Mouse (Mus musculus) v-Abl transformed pro-B cells (cell line): ENCODE measurements around the gene Siglec1.

Source experiments
- in situ Hi-C, 2 experiments: fragments of 400-800 bp; cut with MboI; formaldehyde crosslinking; loops; one replicate each; pipeline ENCODE4 v1.15.1; 2025; ENCODE audit not compliant: unreplicated experiment in 2 of 2

Siglec1 gene

DNA sequence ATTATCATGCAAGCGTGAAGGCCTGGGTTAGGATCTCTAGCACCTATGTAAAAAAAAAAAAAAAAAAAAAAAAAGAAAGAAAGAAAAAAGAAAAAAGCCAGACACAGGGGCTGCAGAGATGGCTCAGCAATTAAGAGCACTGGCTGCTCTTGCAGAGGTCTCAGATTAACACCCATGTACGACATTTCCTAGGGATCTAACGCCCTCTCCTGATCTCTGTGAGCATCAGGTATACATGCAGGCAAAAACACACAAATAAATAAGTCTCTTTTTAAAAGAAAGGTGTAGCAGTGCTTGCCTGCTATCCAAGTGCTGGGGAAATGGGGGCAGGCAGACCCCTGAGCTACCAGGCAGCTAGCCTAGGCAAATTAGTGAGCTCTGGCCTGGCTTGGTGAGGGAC, 15.0 kb upstream of the Siglec1 start:
- in situ Hi-C loops: no loop called here

DNA sequence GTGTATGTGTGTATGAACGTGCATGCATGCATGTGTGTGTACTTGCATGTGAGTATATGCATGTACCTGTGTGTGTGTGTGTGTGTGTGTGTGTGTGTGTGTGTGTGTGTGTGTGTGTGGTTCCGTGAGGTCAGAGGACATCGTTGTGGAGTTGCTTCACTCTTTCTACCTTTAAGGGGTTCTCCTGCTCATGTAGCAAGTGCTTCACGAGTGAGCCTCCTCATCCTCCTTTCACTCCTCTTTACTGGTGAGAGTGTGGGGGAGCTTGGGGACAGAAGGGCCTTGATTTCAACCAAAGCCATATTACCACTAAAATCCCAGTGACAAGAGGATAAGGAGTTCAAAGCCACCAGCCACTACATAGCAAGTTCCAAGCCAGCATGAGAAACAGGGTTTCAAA, 10.5 kb upstream of the Siglec1 start:
- in situ Hi-C loops: loop anchor here (10.0 to 25.0 kb wide), 2 partner anchors 408 to 440 kb away; no protein-coding TSS in a partner anchor

GRCm38 (mm10) chr2:131096101-131096795, 9.7 kb upstream of the Siglec1 start:
- in situ Hi-C loops: loop anchor here (10.0 to 25.0 kb wide), 2 partner anchors 409 to 441 kb away; no protein-coding TSS in a partner anchor

- in situ Hi-C loops: loop anchor here (5.0 to 25.0 kb wide), 5 partner anchors 52 to 442 kb away; no protein-coding TSS in a partner anchor
Measured at GRCm38 (mm10) chr2:131094823-131095222, 8.3 kb upstream of the Siglec1 start.

DNA sequence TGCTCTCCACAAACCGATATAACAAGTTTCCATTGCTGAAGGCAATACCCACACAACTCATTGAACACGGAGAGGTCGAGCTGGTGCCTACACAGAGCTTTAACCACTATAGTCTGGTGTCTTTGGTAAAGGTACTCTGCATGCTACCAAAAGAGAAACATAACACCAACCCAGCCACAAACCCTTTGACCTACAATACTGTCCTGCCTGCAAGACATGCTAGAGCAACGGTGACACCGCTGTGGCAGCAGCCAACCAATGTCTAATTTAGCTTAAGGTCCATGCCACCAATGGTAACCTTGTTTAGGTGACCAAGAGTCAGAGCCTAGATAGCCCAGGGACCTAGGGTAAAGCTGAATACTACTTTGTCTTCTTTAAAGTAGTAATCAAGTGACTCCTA, 7.0 kb upstream of the Siglec1 start:
- in situ Hi-C loops: loop anchor here (5.0 to 25.0 kb wide), 5 partner anchors 54 to 444 kb away; no protein-coding TSS in a partner anchor

GRCm38 (mm10) chr2:131090852-131091251, 4.3 kb upstream of the Siglec1 start:
- in situ Hi-C loops: loop anchor here (5.0 to 25.0 kb wide), 5 partner anchors 56 to 446 kb away; no protein-coding TSS in a partner anchor

GRCm38 (mm10) chr2:131089634-131090033, 3.1 kb upstream of the Siglec1 start:
- in situ Hi-C loops: loop anchor here (5.0 to 25.0 kb wide), 5 partner anchors 58 to 448 kb away; no protein-coding TSS in a partner anchor

GRCm38 (mm10) chr2:131088581-131088980, 2.0 kb upstream of the Siglec1 start:
- in situ Hi-C loops: loop anchor here in 1 of 2 experiments (25.0 kb wide), 1 partner anchor 449 kb away; no protein-coding TSS in a partner anchor

DNA sequence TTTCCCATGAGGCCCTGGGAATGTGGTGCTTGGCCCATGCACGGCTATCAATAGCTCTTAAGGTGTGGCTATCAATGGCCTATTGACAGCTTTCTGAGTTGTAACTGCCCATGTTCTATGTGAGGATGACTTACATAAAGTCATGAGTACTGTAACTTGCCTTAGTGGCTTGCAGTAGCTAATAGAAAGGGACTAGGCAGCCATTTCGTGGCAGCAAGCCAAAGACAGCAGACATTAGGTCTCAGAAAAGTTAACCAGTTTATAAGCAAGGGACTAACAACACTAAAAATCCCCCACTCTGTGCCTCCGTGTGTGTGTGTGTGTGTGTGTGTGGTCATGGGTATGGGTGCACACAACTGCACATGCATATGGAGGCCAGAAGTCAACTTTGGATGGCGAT, 2.4 kb downstream of the Siglec1 start:
- in situ Hi-C loops: loop anchor here in 1 of 2 experiments (25.0 kb wide), 1 partner anchor 453 kb away; no protein-coding TSS in a partner anchor

DNA sequence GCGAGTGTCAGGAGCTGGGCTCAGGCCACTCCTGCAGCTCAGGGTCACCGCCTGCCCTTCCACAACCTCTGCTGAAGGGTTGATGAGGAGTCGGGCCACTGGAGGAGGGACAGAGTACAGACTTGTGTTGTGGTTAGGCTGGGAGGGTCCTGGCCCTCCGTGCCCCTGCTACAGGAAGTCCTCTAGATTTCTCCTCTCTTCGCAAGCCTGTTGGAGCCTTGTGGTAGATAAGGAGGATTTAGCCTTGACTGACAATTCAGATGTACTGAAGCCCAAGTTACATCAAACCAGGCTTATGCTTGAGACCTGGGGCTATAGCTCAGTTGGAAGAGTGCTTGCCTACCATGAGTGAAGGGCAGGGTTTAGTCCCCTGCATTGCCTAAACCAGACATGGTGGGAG, 6.1 kb downstream of the Siglec1 start:
- in situ Hi-C loops: loop anchor here in 1 of 2 experiments (25.0 kb wide), 1 partner anchor 457 kb away; no protein-coding TSS in a partner anchor

DNA sequence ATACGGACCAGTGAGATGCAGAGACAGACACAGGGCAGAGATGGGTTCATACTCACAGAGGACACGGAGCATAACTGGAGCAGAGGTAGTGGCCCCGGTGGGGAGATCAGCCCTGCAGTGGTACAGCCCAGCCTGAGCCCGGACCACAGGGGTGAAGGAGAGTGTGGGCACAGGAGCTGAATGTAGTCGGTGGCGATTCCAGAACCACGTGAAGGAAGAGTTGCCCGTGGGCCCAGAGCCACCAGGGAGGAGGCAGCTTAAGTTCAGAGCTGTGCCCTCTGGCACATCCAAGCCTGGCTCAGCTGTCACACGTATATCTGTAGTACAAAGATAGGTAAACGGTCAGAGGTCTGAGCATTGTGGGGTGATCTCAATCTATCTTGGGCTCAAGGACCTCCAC, 14.0 kb downstream of the Siglec1 start:
- in situ Hi-C loops: no loop called here

- in situ Hi-C loops: no loop called here
Measured at GRCm38 (mm10) chr2:131067481-131067880, 19.1 kb downstream of the Siglec1 start.

DNA sequence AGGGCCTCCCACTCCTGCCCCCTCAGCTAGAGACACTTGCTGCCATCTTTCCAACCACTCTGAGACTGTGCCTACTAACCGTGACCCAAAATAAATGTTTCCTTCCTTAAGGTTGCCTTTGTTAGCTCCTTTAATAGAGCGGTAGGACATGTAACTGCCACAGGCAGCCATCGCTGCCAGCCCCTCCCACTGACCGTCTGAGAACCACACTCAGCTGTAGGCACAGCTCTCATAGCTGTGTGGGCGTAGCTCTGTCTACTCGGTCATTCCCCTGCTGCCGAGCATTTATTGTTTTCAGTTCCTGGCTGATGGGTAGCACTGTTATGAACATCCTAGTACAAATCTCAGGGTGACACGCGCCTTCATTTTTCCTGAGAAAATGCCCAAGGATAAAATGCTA, 20.2 kb downstream of the Siglec1 start:
- in situ Hi-C loops: no loop called here

- in situ Hi-C loops: no loop called here
Measured at GRCm38 (mm10) chr2:131063404-131063864, 23.1 kb downstream of the Siglec1 start, which contains the start of gene Adam33. TSS of gene Adam33 (minus strand) at chr2:131063814.

DNA sequence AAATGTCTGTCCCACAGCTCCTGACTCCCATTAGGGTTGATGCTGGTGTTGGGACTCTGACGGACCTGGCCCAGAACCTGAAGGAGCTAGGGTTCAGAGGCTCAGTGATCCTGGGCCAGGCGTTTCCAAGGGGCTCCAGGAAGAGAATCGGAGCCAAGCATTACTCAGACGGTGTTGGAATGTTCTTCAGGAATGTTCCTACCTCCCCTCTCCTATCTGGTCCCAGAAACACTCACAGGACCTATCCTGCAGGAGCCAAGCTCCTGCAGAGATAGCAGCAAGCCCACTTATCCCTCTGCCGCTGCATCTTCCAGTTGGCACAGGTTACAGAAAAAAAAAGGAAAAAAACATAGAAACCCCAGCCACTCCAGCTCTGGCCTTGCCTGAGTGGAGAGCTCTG, 25.0 kb downstream of the Siglec1 start:
- in situ Hi-C loops: no loop called here

DNA sequence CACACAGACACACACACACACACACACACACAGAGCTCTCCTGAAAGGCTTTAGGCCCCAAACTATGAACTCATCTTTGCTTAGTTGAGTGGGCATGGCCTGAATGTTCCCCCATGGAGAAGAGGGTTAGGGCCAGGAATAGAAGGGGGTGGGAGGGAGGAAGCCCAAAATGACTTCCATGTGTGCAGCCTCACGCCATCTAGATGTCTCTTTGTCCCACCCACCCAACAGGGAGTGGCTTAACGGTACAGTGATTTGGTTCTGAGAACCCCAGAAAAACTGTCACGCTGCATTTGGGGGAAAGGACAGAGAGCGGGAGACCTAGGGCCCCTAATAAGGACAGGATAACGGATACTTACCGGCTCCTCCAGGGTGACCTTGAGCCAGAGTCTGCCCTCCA, 25.8 kb downstream of the Siglec1 start:
- in situ Hi-C loops: no loop called here

DNA sequence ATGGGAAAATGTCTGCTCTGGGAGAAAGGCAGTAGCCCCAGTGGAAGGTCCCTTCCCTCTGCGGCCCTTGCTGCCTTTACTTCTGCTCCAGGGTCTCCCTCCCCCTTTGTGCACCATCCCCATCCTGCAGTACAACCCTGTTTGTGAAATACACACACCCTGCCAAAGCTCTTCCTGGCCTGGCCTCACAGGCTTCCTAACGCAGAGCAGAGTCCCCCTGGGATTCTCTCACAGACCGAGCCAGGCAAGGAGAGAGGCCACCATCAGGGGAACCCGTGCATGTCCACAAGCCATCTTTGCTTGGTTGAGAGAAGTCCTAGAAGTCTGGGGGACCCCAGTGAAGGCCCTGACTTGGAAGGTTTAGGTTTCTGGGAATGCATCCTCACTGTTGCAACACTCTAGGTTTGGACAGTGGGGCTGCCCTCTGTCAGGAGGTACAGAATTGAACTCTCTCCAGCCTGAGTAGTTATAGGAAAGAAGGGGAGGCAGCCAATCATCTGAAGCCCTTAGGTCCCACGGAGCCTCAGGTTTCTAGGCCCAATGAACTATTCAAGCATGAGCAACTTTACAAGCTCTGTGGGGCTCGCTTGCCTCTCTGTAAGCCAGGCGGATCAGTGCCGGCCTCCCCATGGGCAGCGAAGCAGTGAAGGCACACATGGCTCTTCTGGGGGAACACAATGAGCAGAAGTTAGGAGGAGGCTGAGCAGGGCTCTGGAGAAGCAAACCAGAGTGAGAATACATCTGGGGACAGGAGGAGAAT, 26.6 kb downstream of the Siglec1 start:
- in situ Hi-C loops: loop anchor here (10.0 kb wide), 2 partner anchors 195 to 355 kb away; no protein-coding TSS in a partner anchor

- in situ Hi-C loops: loop anchor here (10.0 kb wide), 2 partner anchors 195 to 355 kb away; no protein-coding TSS in a partner anchor
Measured at GRCm38 (mm10) chr2:131059377-131059776, 27.2 kb downstream of the Siglec1 start.

GRCm38 (mm10) chr2:131058672-131059071, 27.9 kb downstream of the Siglec1 start:
- in situ Hi-C loops: loop anchor here (10.0 kb wide), 2 partner anchors 196 to 356 kb away; no protein-coding TSS in a partner anchor

GRCm38 (mm10) chr2:131056191-131056590, 30.4 kb downstream of the Siglec1 start:
- in situ Hi-C loops: loop anchor here (10.0 kb wide), 2 partner anchors 199 to 359 kb away; no protein-coding TSS in a partner anchor

DNA sequence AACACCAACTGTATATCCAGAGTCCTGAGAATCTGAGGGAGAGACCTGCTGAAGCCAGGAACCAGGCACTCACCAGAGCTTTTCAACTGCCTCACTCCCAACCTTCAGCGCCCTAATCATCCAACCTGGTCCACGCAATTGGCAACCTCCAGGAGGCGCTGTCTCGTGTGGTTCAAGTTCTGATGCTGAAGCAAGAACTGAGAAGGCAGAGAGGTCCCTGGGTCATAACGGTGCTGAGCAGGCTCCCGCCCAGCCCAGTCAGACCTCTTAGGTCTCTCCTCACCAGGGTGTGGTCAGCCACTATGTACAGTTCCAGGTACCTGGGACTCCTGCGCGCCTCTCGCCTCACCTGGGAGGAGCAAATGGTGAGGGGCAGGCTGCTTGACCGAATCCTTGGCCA, 30.9 kb downstream of the Siglec1 start:
- in situ Hi-C loops: loop anchor here (10.0 kb wide), 2 partner anchors 199 to 359 kb away; no protein-coding TSS in a partner anchor
